Mouse (Mus musculus) heart, postnatal 0 days (tissue): ENCODE data around the gene Ndufc2. TPM values are rescaled to one million over a fixed set of nuclear protein-coding genes. Genes with fewer than 3 reads are reported as not detected.

ENCODE experiments used
- ATAC-seq: fragments of 200-750 bp; cut with Nextera tagmentation; 2 replicates; pipeline ENCODE4 v1.8.0; 2017; ENCODE audit warnings: low read depth, moderate number of reproducible peaks, moderate library complexity; ENCODE audit not compliant: insufficient read depth
- DNase-seq: peaks from one replicate; pipeline ENCODE4 v3.0.0-alpha.2; 2016; ENCODE audit warnings: low spot score
- H3K27ac ChIP-seq: fragments of 300-500 bp; sonication (generic); 2 replicates; pipeline ENCODE4 v1.5.1; 2014; ENCODE audit warnings: low read depth, mild to moderate bottlenecking
- H3K27me3 ChIP-seq: fragments of 300-500 bp; sonication (generic); 2 replicates; pipeline ENCODE4 v1.6.1; 2014; ENCODE audit warnings: low read length, mixed read lengths; ENCODE audit not compliant: control insufficient read depth, insufficient read depth
- H3K36me3 ChIP-seq: fragments of 300-500 bp; sonication (generic); replicated peaks from 2 replicates; pipeline ENCODE4 v1.6.1; 2014; ENCODE audit warnings: low read length, mixed read lengths; ENCODE audit not compliant: control insufficient read depth, insufficient read depth
- H3K4me1 ChIP-seq: fragments of 300-500 bp; sonication (generic); 2 replicates; pipeline ENCODE4 v1.6.1; 2014; ENCODE audit warnings: antibody characterized with exemption; ENCODE audit not compliant: control insufficient read depth, insufficient read depth
- H3K4me2 ChIP-seq: fragments of 300-500 bp; sonication (generic); 2 replicates; pipeline ENCODE4 v1.6.1; 2014; ENCODE audit warnings: low read depth, mild to moderate bottlenecking, low read length, moderate library complexity
- H3K4me3 ChIP-seq: fragments of 300-500 bp; sonication (generic); 2 replicates; pipeline ENCODE4 v1.5.1; 2014; ENCODE audit warnings: low read depth, low read length
- H3K9ac ChIP-seq: fragments of 300-500 bp; sonication (generic); replicated peaks from 2 replicates; pipeline ENCODE4 v1.6.1; 2014; ENCODE audit warnings: low read depth, low read length, mixed read lengths
- H3K9me3 ChIP-seq: fragments of 300-500 bp; sonication (generic); replicated peaks from 2 replicates; pipeline ENCODE4 v1.6.1; 2016; ENCODE audit warnings: low read length; ENCODE audit not compliant: control insufficient read depth
- CTCF ChIP-seq: IDR thresholded peaks from 2 replicates; pipeline ENCODE4 v1.5.1; 2016; ENCODE audit warnings: antibody characterized with exemption, control low read depth, low read depth
- EP300 ChIP-seq: IDR thresholded peaks from 2 replicates; pipeline ENCODE4 v1.6.1; 2016; ENCODE audit warnings: antibody characterized with exemption, low read depth
- WGBS: fragments of 180-500 bp; shearing (Covaris S2); extraction: QIAGEN DNeasy Blood & Tissue Kit; methylation state at CpG from one replicate; pipeline ENCODE4 v1.1.7; 2014; 5-methylcytosine and 5-hydroxymethylcytosine counted together
- polyA plus RNA-seq: library from polyadenylated mRNA; unstranded; fragments of >200 nt; fragmentation: Nextera tagmentation; extraction: Ambion mirVana; gene quantifications from 2 replicates; pipeline ENCODE4 v1.2.1, GENCODE M21; 2015
- total RNA-seq: library from RNA; depleted of rRNA; stranded (reverse); fragments of >200 nt; gene quantifications from 2 replicates; pipeline ENCODE4 v1.2.3, GENCODE M21; 2014; ENCODE audit warnings: low replicate concordance

Gene Ndufc2
- total and polyA plus RNA-seq, 2 experiments from 2014 or later, result 949 to 1,243 TPM

DNA sequence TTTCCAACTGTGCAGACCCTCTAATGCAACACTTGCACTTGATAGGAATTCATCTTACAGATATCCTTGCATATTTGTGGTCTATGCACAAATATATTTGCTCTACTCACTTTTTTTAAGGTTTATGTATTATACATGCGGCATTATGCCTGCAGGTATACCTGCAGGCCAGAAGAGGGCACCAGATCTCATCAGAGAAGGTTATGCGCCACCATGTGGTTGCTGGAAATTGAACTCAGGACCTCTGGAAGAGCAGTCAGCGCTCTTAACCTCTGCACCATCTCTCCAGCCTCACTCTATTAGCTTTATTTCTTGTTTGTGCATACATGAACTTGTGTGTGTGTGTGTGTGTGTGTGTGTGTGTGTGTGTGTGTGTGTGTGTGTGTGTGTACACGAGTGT lies 38.3 kb upstream of the Ndufc2 start:
- DNase-seq, result no peak
- Histone ChIP-seq H3K36me3 (no peaks in the 10 kb centered on the region), H3K27me3 (no peaks in the 10 kb centered on the region), H3K4me2 (no peak overlapping the region), H3K27ac (no peak overlapping the region), H3K9me3 (no peaks in the 10 kb centered on the region), H3K4me1 (no peaks in the 10 kb centered on the region), H3K9ac (no peak overlapping the region), H3K4me3 (no peak overlapping the region)
- 30% methylated on average over 4 of the region's 4 CpGs for WGBS
- TF ChIP-seq EP300, result no peak
- peak; percentile 71 for TF ChIP-seq CTCF
- no peak for ATAC-seq

DNA sequence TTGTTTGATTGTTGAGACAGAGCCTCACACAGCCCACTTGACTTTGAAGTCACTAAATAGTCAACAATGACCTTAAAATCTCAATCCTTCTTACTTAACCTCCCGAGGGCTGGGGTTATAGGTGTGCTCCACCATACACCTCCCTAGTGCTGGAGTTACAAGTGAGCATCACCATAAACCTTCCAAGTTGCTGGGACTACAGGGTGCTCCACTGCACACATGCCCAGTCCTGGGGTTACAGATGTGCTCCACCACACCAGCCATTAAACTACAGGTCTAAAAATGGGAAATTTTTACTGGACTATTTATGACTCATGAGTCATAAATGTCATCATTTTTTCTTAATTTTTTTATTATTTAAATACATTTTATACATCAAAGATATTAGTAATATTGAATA lies 33.9 kb upstream of the Ndufc2 start:
- Histone ChIP-seq H3K27me3 (no peaks in the 10 kb centered on the region), H3K9ac (no peak overlapping the region), H3K4me1 (peaks cover 2% of the 10 kb centered on the region), H3K36me3 (no peaks in the 10 kb centered on the region), H3K4me3 (no peak overlapping the region), H3K4me2 (no peak overlapping the region), H3K9me3 (no peaks in the 10 kb centered on the region), H3K27ac (no peak overlapping the region)
- no peak for DNase-seq
- TF ChIP-seq EP300 (no peak), CTCF (no peak)
- WGBS, result 68% methylated on average over 1 of the region's 1 CpGs
- no peak for ATAC-seq

DNA sequence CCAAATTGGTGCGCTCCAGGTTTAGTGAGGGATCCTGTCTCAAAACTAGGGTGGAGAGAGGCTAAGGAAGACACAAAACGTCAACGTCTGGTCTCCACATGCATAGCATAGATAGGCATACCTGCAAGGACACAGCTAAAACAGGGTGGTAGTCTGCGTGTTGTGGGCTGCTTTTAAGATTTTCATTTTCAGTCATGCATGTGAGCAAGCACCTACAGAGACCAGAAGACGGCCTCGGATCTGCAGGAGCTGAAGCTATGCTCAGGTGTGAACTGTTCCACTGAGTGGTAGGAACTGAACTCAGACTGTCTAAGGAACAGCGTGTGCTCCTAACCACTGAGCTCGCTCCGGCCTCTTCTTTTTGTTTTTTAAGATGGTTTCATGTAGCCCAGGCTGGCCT lies 24.7 kb upstream of the Ndufc2 start:
- Histone ChIP-seq H3K9ac (no peak overlapping the region), H3K4me3 (no peak overlapping the region), H3K27me3 (no peaks in the 10 kb centered on the region), H3K4me1 (peaks cover 10% of the 10 kb centered on the region), H3K36me3 (peaks cover 37% of the 10 kb centered on the region), H3K27ac (no peak overlapping the region), H3K4me2 (no peak overlapping the region), H3K9me3 (no peaks in the 10 kb centered on the region)
- DNase-seq (no peak), ATAC-seq (no peak)
- WGBS, result 94% methylated on average over 9 of the region's 9 CpGs
- TF ChIP-seq CTCF (no peak), EP300 (no peak)

DNA sequence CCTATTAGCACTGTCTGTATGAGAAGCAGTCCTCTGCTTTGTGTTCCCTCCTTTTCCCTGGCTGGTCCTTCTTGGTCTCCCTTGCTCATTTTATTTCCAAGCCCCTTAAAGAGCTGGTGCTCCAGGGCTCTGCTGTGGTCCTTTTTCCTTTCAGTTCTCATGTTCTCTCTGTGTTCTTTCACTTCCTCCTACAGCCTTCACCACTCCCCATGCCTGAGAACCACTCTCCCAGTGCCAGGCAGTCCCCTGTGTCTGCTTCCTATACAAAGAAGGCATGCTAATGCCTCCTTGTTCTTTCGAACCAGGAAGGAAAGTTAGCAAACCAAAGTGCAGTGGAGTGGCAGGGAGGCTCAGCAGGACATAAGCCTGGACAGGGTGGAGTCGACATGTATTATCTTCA lies 23.9 kb upstream of the Ndufc2 start:
- H3K4me2 ChIP-seq, result no peak overlapping the region
- TF ChIP-seq CTCF (no peak), EP300 (no peak)
- DNase-seq (no peak), ATAC-seq (no peak)
- WGBS, result 75% methylated on average over 2 of the region's 2 CpGs
- H3K36me3 ChIP-seq, result peaks cover 42% of the 10 kb centered on the region
- no peak overlapping the region for H3K9ac ChIP-seq
- H3K9me3 ChIP-seq, result no peaks in the 10 kb centered on the region
- no peaks in the 10 kb centered on the region for H3K27me3 ChIP-seq
- peaks cover 8% of the 10 kb centered on the region for H3K4me1 ChIP-seq
- no peak overlapping the region for H3K27ac ChIP-seq
- no peak overlapping the region for H3K4me3 ChIP-seq

DNA sequence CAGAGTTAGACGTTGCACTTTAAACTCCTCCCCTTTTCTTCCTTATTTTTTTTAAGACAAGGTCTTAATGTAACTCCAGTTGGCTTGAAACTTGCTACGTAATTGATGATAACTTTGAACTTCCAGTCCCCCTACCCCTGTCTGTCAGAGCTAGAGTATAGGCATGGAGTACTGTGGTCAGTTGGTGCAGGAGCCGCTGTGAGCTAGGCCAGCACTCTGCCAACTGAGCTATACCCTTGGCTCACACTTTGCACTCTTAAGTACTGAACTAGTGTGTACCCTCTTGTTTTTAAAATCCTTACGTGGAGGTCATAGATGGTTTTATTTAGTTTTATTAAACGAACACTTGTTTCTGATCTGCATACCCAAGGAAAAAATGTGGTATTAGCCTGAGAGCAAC lies 20.5 kb upstream of the Ndufc2 start:
- WGBS, result 86% methylated on average over 5 of the region's 5 CpGs
- no peak overlapping the region for H3K4me2 ChIP-seq
- no peaks in the 10 kb centered on the region for H3K4me1 ChIP-seq
- no peak overlapping the region for H3K9ac ChIP-seq
- no peaks in the 10 kb centered on the region for H3K9me3 ChIP-seq
- no peak for ATAC-seq
- H3K4me3 ChIP-seq, result no peak overlapping the region
- no peak overlapping the region for H3K27ac ChIP-seq
- peaks cover 65% of the 10 kb centered on the region for H3K36me3 ChIP-seq
- TF ChIP-seq CTCF, result no peak
- no peak for TF ChIP-seq EP300
- no peaks in the 10 kb centered on the region for H3K27me3 ChIP-seq
- DNase-seq, result no peak

DNA sequence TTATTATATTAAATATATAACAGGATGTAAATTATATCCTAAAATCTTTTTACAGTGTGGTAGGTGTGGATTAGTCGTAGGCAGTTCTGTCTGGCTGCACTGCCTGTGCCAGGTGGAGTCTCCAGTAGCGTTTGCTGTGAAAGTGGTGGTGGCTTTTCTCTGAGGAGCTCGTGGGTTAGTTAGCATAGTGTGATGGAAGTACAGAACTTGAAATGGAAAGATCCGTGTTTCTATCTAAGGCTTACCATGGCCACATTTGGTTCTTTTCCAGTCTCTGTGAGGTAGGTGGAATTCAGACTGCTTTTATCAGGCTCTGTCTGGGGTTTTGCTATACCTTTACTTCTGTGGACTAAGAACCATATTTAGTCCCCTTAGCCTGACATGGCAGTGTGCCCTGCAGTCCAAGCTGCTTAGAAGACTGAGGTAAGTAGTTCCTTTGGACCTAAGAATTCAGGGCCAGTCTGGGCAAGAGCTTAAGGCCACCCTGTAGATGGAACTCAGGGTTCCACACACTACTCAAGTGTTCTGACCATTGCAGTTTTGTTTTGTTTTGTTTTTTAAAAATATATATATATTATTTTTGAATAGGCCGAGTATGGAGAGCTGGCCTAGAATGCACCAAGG lies 19.2 kb upstream of the Ndufc2 start:
- Histone ChIP-seq H3K4me1 (no peaks in the 10 kb centered on the region), H3K27ac (no peak overlapping the region), H3K36me3 (peaks cover 67% of the 10 kb centered on the region), H3K4me3 (no peak overlapping the region), H3K27me3 (no peaks in the 10 kb centered on the region), H3K4me2 (no peak overlapping the region), H3K9me3 (no peaks in the 10 kb centered on the region), H3K9ac (no peak overlapping the region)
- 96% methylated on average over 5 of the region's 5 CpGs for WGBS
- ATAC-seq, result no peak
- no peak for DNase-seq
- TF ChIP-seq EP300 (no peak), CTCF (no peak)
